Mouse (Mus musculus): ENCODE measurements around the gene Lce1m. TPM values are rescaled to one million over a fixed set of nuclear protein-coding genes. Genes with fewer than 3 reads are reported as not detected.

Gene Lce1m
- polyA plus RNA-seq (2012; ENCODE audit: low replicate concordance), result not detected in 2 replicates

GRCm38 (mm10) chr3:93018960-93019359 is at the start of gene Lce1m:
Lce1m (minus strand) TSS chr3:93019060.

GRCm38 (mm10) chr3:93068523-93068922 is 49.7 kb upstream of the Lce1m start, which contains the start of gene Gm4858:
Gm4858 (plus strand) TSS chr3:93068823.

GRCm38 (mm10) chr3:93015460-93016104 is 3.3 kb downstream of the Lce1m start, which contains the start of gene Crct1:
Crct1 (minus strand) TSS chr3:93015687.

GRCm38 (mm10) chr3:92991926-92992325 is 26.9 kb downstream of the Lce1m start, which contains the start of gene Lce3f:
Lce3f (plus strand) TSS chr3:92992226.

Other genes starting within 250 kb of the Lce1m start
- not detected in 2 replicates for gene Lce1i, start 240.2 kb downstream of the Lce1m start, polyA plus RNA-seq (2012; ENCODE audit: low replicate concordance)
- gene Lce1j, start 228.5 kb downstream of the Lce1m start, polyA plus RNA-seq (2012; ENCODE audit: low replicate concordance), result not detected in 2 replicates
- gene Lce1k, start 211.2 kb downstream of the Lce1m start, polyA plus RNA-seq (2012; ENCODE audit: low replicate concordance), result not detected in 2 replicates
- not detected in 2 replicates for gene Kprp, start 191.8 kb downstream of the Lce1m start, polyA plus RNA-seq (2012; ENCODE audit: low replicate concordance)
- not detected in 2 replicates for gene Lce1l, start 167.8 kb downstream of the Lce1m start, polyA plus RNA-seq (2012; ENCODE audit: low replicate concordance)
- gene 2310050C09Rik, start 148.8 kb downstream of the Lce1m start, polyA plus RNA-seq (2012; ENCODE audit: low replicate concordance), result not detected in 2 replicates
- gene Lce3a, start 92.8 kb downstream of the Lce1m start, polyA plus RNA-seq (2012; ENCODE audit: low replicate concordance), result not detected in 2 replicates
- not detected in 2 replicates for gene Lce3b, start 86.1 kb downstream of the Lce1m start, polyA plus RNA-seq (2012; ENCODE audit: low replicate concordance)
- gene Lce3c, start 74.6 kb downstream of the Lce1m start, polyA plus RNA-seq (2012; ENCODE audit: low replicate concordance), result not detected in 2 replicates
- gene Lce3d, start 61.7 kb downstream of the Lce1m start, polyA plus RNA-seq (2012; ENCODE audit: low replicate concordance), result not detected in 2 replicates
- not detected in 2 replicates for gene Lce3e, start 52.0 kb downstream of the Lce1m start, polyA plus RNA-seq (2012; ENCODE audit: low replicate concordance)
- not detected in 2 replicates for gene Lce3f, start 26.8 kb downstream of the Lce1m start, polyA plus RNA-seq (2012; ENCODE audit: low replicate concordance)
- not detected in 2 replicates for gene Crct1, start 3.4 kb downstream of the Lce1m start, polyA plus RNA-seq (2012; ENCODE audit: low replicate concordance)
- not detected in 2 replicates for gene Gm4858, start 49.8 kb upstream of the Lce1m start, polyA plus RNA-seq (2012; ENCODE audit: low replicate concordance)
- not detected in 2 replicates for gene Crnn, start 125.7 kb upstream of the Lce1m start, polyA plus RNA-seq (2012; ENCODE audit: low replicate concordance)
- not detected in 2 replicates for gene Flg2, start 178.2 kb upstream of the Lce1m start, polyA plus RNA-seq (2012; ENCODE audit: low replicate concordance)

All from leukemia stem cell, adult 10-12 weeks (primary cell).